23 mouse cellular contexts compared by ENCODE assay signal in the genomic region with DNA sequence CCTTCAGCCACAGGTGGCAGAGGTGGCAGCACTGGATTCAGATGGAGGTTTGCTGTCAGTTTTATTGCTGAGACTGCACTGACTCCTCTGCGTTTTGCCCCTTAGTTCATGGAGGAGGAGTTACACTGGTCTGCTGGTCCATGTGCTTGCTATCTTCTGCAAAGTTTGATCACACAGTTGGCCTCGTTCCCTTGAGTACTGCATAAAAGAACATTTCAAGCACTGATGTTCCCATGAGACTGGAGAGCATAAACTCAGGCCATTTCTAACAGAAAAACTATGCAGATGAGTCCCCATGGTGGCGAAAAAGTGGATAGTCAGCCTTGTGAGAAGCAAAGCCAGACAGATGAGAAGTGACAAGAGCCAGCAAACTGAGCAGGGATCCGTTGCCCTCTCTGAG. TPM values are rescaled to one million over a fixed set of nuclear protein-coding genes. Genes with fewer than 3 reads are reported as not detected.
A peak's percentile ranks its signal among the peaks of the same experiment; 100 is the strongest.
DNase-seq lines count a peak whose midpoint lies in the region; ATAC-seq lines count a peak whose summit lies in the region.
"Had no signal": no experiment of that assay in that cellular context is flagged by ENCODE, and none has a peak within 500 bp of the region (broad histone marks: within the 10 kb centered on the region; RNA-seq: fewer than 3 reads in every experiment).

No protein-coding gene starts in this region.

- DNase-seq in heart, adult 18-20 months = peak; percentile 29 to 46
- peak; percentile 44 for DNase-seq in kidney, adult 9 months
- DNase-seq in kidney, adult 18-20 months = no peak
- peak; percentile 35 for DNase-seq in testis, postnatal 14 days (ENCODE audit: low spot score)
- no peak for DNase-seq in testis, postnatal 10 days (ENCODE audit: low spot score)
- DNase-seq: adrenal gland, adult 8-10 months; cerebellum, adult 11 months; cerebellum, adult 8-10 months; cerebellum, postnatal 14 days; embryo, embryonic 11 days; gastrocnemius, postnatal 10 days had no signal

- no peak overlapping the region for H3K4me2 ChIP-seq in heart, embryonic 11.5 days
- H3K4me2 ChIP-seq: embryonic facial prominence, embryonic 15.5 days; heart, embryonic 15.5 days; hindbrain, embryonic 14.5 days had no signal

- H3K9me3 ChIP-seq in heart, embryonic 11.5 days (replicated peaks; ENCODE audit: control insufficient read depth, low read length) = no peaks in the 10 kb centered on the region
- H3K9me3 ChIP-seq: embryonic facial prominence, embryonic 15.5 days; forebrain, embryonic 10.5 days; heart, embryonic 10.5 days; heart, embryonic 15.5 days; hindbrain, embryonic 10.5 days had no signal

- no peak overlapping the region for H3K27ac ChIP-seq in heart, embryonic 11.5 days (ENCODE audit: low read depth, low read length)
- H3K27ac ChIP-seq: embryonic facial prominence, embryonic 15.5 days; forebrain, embryonic 10.5 days; heart, embryonic 10.5 days; heart, embryonic 15.5 days; hindbrain, embryonic 10.5 days; hindbrain, embryonic 14.5 days had no signal

- no peaks in the 10 kb centered on the region for H3K27me3 ChIP-seq in heart, embryonic 11.5 days (ENCODE audit: control insufficient read depth, insufficient read depth, low read length)
- H3K27me3 ChIP-seq: CH12.LX; embryonic facial prominence, embryonic 15.5 days; heart, embryonic 15.5 days; Patski had no signal

- no peak overlapping the region for H3K4me3 ChIP-seq in heart, embryonic 11.5 days (ENCODE audit: low read depth, low read length)
- H3K4me3 ChIP-seq: embryonic facial prominence, embryonic 15.5 days; erythroblast, embryonic 14.5 days; forebrain, embryonic 10.5 days; heart, embryonic 10.5 days; heart, embryonic 15.5 days; hindbrain, embryonic 10.5 days had no signal

- WGBS in heart, embryonic 11.5 days (ENCODE audit: insufficient replicate concordance) = 80% methylated on average over 4 of the region's 4 CpGs

- H3K4me1 ChIP-seq in heart, embryonic 11.5 days (ENCODE audit: control insufficient read depth, insufficient read depth, low read length) = no peaks in the 10 kb centered on the region
- H3K4me1 ChIP-seq: embryonic facial prominence, embryonic 15.5 days; forebrain, embryonic 10.5 days; heart, embryonic 10.5 days; heart, embryonic 15.5 days; hindbrain, embryonic 10.5 days had no signal

- no peak for ATAC-seq in heart, embryonic 11.5 days (replicated peaks; ENCODE audit: insufficient number of reproducible peaks, low FRiP score, low TSS enrichment)
- ATAC-seq: activated CD4-positive, CD25-positive, alpha-beta regulatory T cell, adult 4 months; forebrain, embryonic 14.5 days; Patski had no signal

- H3K36me3 ChIP-seq in heart, embryonic 11.5 days (ENCODE audit: control insufficient read depth, insufficient read depth, low read length) = peaks cover 22% of the 10 kb centered on the region

- H3K9ac ChIP-seq in heart, embryonic 11.5 days (ENCODE audit: low read depth, low read length) = no peak overlapping the region
- H3K9ac ChIP-seq: embryonic facial prominence, embryonic 15.5 days; heart, embryonic 15.5 days; hindbrain, embryonic 14.5 days had no signal

RNA-seq across cellular contexts. Expression of a gene that starts 32.0 kb away (rescaled TPM):
- total RNA-seq in heart, adult 18-20 months (2021) = 100 to 1,000 TPM; 103 to 107 TPM
- polyA plus RNA-seq in heart, embryonic 11.5 days (2014; fragmentation: Nextera tagmentation; extraction: Ambion mirVana) = 60.7 and 73.4 TPM in 2 replicates

RNA-seq across cellular contexts. Expression of a gene that starts 34.0 kb away (rescaled TPM):
- total RNA-seq in heart, adult 18-20 months (2021) = 10 to 100 TPM; 18.3 to 18.8 TPM
- polyA plus RNA-seq in heart, embryonic 11.5 days (2014; fragmentation: Nextera tagmentation; extraction: Ambion mirVana) = 43.1 and 49.7 TPM in 2 replicates

RNA-seq across cellular contexts. Expression of a gene that starts 34.7 kb away (rescaled TPM):
- total RNA-seq in heart, adult 18-20 months (2021) = 10 to 100 TPM; 11.9 to 12.9 TPM
- polyA plus RNA-seq in heart, embryonic 11.5 days (2014; fragmentation: Nextera tagmentation; extraction: Ambion mirVana) = 10.6 and 12.4 TPM in 2 replicates

Comparison
In these comparisons a context has a peak if more than half of its experiments do, and no peak if none do; other contexts are left out.
1. DNase-seq: peak in heart, adult 18-20 months (2 of 2), kidney, adult 9 months (single experiment) and testis, postnatal 14 days (single experiment); none in kidney, adult 18-20 months (single experiment) and testis, postnatal 10 days (single experiment).